Mouse (Mus musculus): Measurements from ENCODE around the gene Slc38a4. TPM values are rescaled to one million over a fixed set of nuclear protein-coding genes. Genes with fewer than 3 reads are reported as not detected.
A peak's percentile ranks its signal among the peaks of the same experiment; 100 is the strongest.

Gene Slc38a4
- polyA plus RNA-seq, 1 experiment from 2014 or later, result 0.37 TPM

GRCm38 (mm10) chr15:97001416-97001815 is 54.3 kb downstream of the Slc38a4 start:
- Histone ChIP-seq H3K9ac (replicated peaks; ENCODE audit: low read depth, low read length) (no peak overlapping the region), H3K27me3 (ENCODE audit: control insufficient read depth, insufficient read depth, low read length) (no peaks in the 10 kb centered on the region), H3K4me1 (ENCODE audit: control insufficient read depth, insufficient read depth, low read length) (no peaks in the 10 kb centered on the region), H3K9me3 (ENCODE audit: control insufficient read depth, low read length) (no peaks in the 10 kb centered on the region), H3K27ac (ENCODE audit: low read depth, low read length) (no peak overlapping the region), H3K4me3 (ENCODE audit: low read depth, low read length) (no peak overlapping the region), H3K36me3 (ENCODE audit: control insufficient read depth, insufficient read depth, low read length) (no peaks in the 10 kb centered on the region), H3K4me2 (ENCODE audit: low read depth, low read length) (no peak overlapping the region)
- ATAC-seq (ENCODE audit: low read depth), result no peak
- WGBS, result 59% methylated on average over 12 of the region's 12 CpGs

- H3K27me3 ChIP-seq (ENCODE audit: control insufficient read depth, insufficient read depth, low read length), result no peaks in the 10 kb centered on the region
- no peaks in the 10 kb centered on the region for H3K9me3 ChIP-seq (ENCODE audit: control insufficient read depth, low read length)
- H3K4me1 ChIP-seq (ENCODE audit: control insufficient read depth, insufficient read depth, low read length), result no peaks in the 10 kb centered on the region
- ATAC-seq (ENCODE audit: low read depth), result no peak
- H3K36me3 ChIP-seq (ENCODE audit: control insufficient read depth, insufficient read depth, low read length), result no peaks in the 10 kb centered on the region
- no peak overlapping the region for H3K9ac ChIP-seq (replicated peaks; ENCODE audit: low read depth, low read length)
- no peak overlapping the region for H3K4me2 ChIP-seq (ENCODE audit: low read depth, low read length)
- H3K4me3 ChIP-seq (ENCODE audit: low read depth, low read length), result no peak overlapping the region
- H3K27ac ChIP-seq (ENCODE audit: low read depth, low read length), result no peak overlapping the region
- WGBS, result 63% methylated on average over 17 of the region's 17 CpGs
Observed at GRCm38 (mm10) chr15:97000319-97001251, 55.2 kb downstream of the Slc38a4 start.

- Histone ChIP-seq H3K36me3 (ENCODE audit: control insufficient read depth, insufficient read depth, low read length) (no peaks in the 10 kb centered on the region), H3K27me3 (ENCODE audit: control insufficient read depth, insufficient read depth, low read length) (no peaks in the 10 kb centered on the region), H3K4me2 (ENCODE audit: low read depth, low read length) (no peak overlapping the region), H3K4me3 (ENCODE audit: low read depth, low read length) (no peak overlapping the region), H3K9me3 (ENCODE audit: control insufficient read depth, low read length) (no peaks in the 10 kb centered on the region), H3K27ac (ENCODE audit: low read depth, low read length) (no peak overlapping the region), H3K4me1 (ENCODE audit: control insufficient read depth, insufficient read depth, low read length) (no peaks in the 10 kb centered on the region), H3K9ac (replicated peaks; ENCODE audit: low read depth, low read length) (no peak overlapping the region)
- ATAC-seq (ENCODE audit: low read depth), result no peak
- WGBS, result 66% methylated on average over 12 of the region's 12 CpGs
Observed at GRCm38 (mm10) chr15:96999401-96999800, 56.4 kb downstream of the Slc38a4 start.

GRCm38 (mm10) chr15:96985618-96986017 is 70.1 kb downstream of the Slc38a4 start:
- Histone ChIP-seq H3K4me1 (ENCODE audit: control insufficient read depth, insufficient read depth, low read length) (no peaks in the 10 kb centered on the region), H3K27ac (ENCODE audit: low read depth, low read length) (no peak overlapping the region), H3K27me3 (ENCODE audit: control insufficient read depth, insufficient read depth, low read length) (no peaks in the 10 kb centered on the region), H3K36me3 (ENCODE audit: control insufficient read depth, insufficient read depth, low read length) (no peaks in the 10 kb centered on the region), H3K4me2 (ENCODE audit: low read depth, low read length) (no peak overlapping the region), H3K9me3 (ENCODE audit: control insufficient read depth, low read length) (no peaks in the 10 kb centered on the region), H3K4me3 (ENCODE audit: low read depth, low read length) (no peak overlapping the region), H3K9ac (replicated peaks; ENCODE audit: low read depth, low read length) (no peak overlapping the region)
- ATAC-seq (ENCODE audit: low read depth), result peak; percentile 87
- WGBS, result 35% methylated on average over 8 of the region's 8 CpGs

- no peaks in the 10 kb centered on the region for H3K4me1 ChIP-seq (ENCODE audit: control insufficient read depth, insufficient read depth, low read length)
- no peak for ATAC-seq (ENCODE audit: low read depth)
- no peak overlapping the region for H3K27ac ChIP-seq (ENCODE audit: low read depth, low read length)
- H3K9ac ChIP-seq (replicated peaks; ENCODE audit: low read depth, low read length), result no peak overlapping the region
- no peak overlapping the region for H3K4me3 ChIP-seq (ENCODE audit: low read depth, low read length)
- no peaks in the 10 kb centered on the region for H3K9me3 ChIP-seq (ENCODE audit: control insufficient read depth, low read length)
- H3K4me2 ChIP-seq (ENCODE audit: low read depth, low read length), result no peak overlapping the region
- no peaks in the 10 kb centered on the region for H3K36me3 ChIP-seq (ENCODE audit: control insufficient read depth, insufficient read depth, low read length)
- WGBS, result 90% methylated on average over 13 of the region's 13 CpGs
- H3K27me3 ChIP-seq (ENCODE audit: control insufficient read depth, insufficient read depth, low read length), result no peaks in the 10 kb centered on the region
Observed at GRCm38 (mm10) chr15:96983581-96984330, 72.0 kb downstream of the Slc38a4 start.

- no peaks in the 10 kb centered on the region for H3K9me3 ChIP-seq (ENCODE audit: control insufficient read depth, low read length)
- H3K27me3 ChIP-seq (ENCODE audit: control insufficient read depth, insufficient read depth, low read length), result no peaks in the 10 kb centered on the region
- no peak overlapping the region for H3K9ac ChIP-seq (replicated peaks; ENCODE audit: low read depth, low read length)
- no peaks in the 10 kb centered on the region for H3K36me3 ChIP-seq (ENCODE audit: control insufficient read depth, insufficient read depth, low read length)
- H3K4me2 ChIP-seq (ENCODE audit: low read depth, low read length), result no peak overlapping the region
- no peaks in the 10 kb centered on the region for H3K4me1 ChIP-seq (ENCODE audit: control insufficient read depth, insufficient read depth, low read length)
- no peak overlapping the region for H3K4me3 ChIP-seq (ENCODE audit: low read depth, low read length)
- H3K27ac ChIP-seq (ENCODE audit: low read depth, low read length), result no peak overlapping the region
- no peak for ATAC-seq (ENCODE audit: low read depth)
- WGBS, result 78% methylated on average over 9 of the region's 9 CpGs
Observed at GRCm38 (mm10) chr15:96975125-96975524, 80.6 kb downstream of the Slc38a4 start.

GRCm38 (mm10) chr15:96974131-96974530 is 81.6 kb downstream of the Slc38a4 start:
- no peak for ATAC-seq (ENCODE audit: low read depth)
- no peaks in the 10 kb centered on the region for H3K36me3 ChIP-seq (ENCODE audit: control insufficient read depth, insufficient read depth, low read length)
- H3K27me3 ChIP-seq (ENCODE audit: control insufficient read depth, insufficient read depth, low read length), result no peaks in the 10 kb centered on the region
- no peak overlapping the region for H3K9ac ChIP-seq (replicated peaks; ENCODE audit: low read depth, low read length)
- H3K4me3 ChIP-seq (ENCODE audit: low read depth, low read length), result no peak overlapping the region
- no peak overlapping the region for H3K4me2 ChIP-seq (ENCODE audit: low read depth, low read length)
- no peak overlapping the region for H3K27ac ChIP-seq (ENCODE audit: low read depth, low read length)
- no peaks in the 10 kb centered on the region for H3K9me3 ChIP-seq (ENCODE audit: control insufficient read depth, low read length)
- WGBS, result 68% methylated on average over 5 of the region's 5 CpGs
- H3K4me1 ChIP-seq (ENCODE audit: control insufficient read depth, insufficient read depth, low read length), result no peaks in the 10 kb centered on the region

GRCm38 (mm10) chr15:96973370-96973769 is 82.4 kb downstream of the Slc38a4 start:
- no peaks in the 10 kb centered on the region for H3K9me3 ChIP-seq (ENCODE audit: control insufficient read depth, low read length)
- H3K4me1 ChIP-seq (ENCODE audit: control insufficient read depth, insufficient read depth, low read length), result no peaks in the 10 kb centered on the region
- H3K9ac ChIP-seq (replicated peaks; ENCODE audit: low read depth, low read length), result no peak overlapping the region
- no peaks in the 10 kb centered on the region for H3K27me3 ChIP-seq (ENCODE audit: control insufficient read depth, insufficient read depth, low read length)
- no peaks in the 10 kb centered on the region for H3K36me3 ChIP-seq (ENCODE audit: control insufficient read depth, insufficient read depth, low read length)
- no peak overlapping the region for H3K27ac ChIP-seq (ENCODE audit: low read depth, low read length)
- 97% methylated on average over 4 of the region's 4 CpGs for WGBS
- ATAC-seq (ENCODE audit: low read depth), result no peak
- H3K4me3 ChIP-seq (ENCODE audit: low read depth, low read length), result no peak overlapping the region
- no peak overlapping the region for H3K4me2 ChIP-seq (ENCODE audit: low read depth, low read length)

GRCm38 (mm10) chr15:96972706-96973274 is 83.0 kb downstream of the Slc38a4 start:
- H3K4me2 ChIP-seq (ENCODE audit: low read depth, low read length), result no peak overlapping the region
- H3K9me3 ChIP-seq (ENCODE audit: control insufficient read depth, low read length), result no peaks in the 10 kb centered on the region
- no peak overlapping the region for H3K27ac ChIP-seq (ENCODE audit: low read depth, low read length)
- H3K9ac ChIP-seq (replicated peaks; ENCODE audit: low read depth, low read length), result no peak overlapping the region
- no peak for ATAC-seq (ENCODE audit: low read depth)
- H3K4me1 ChIP-seq (ENCODE audit: control insufficient read depth, insufficient read depth, low read length), result no peaks in the 10 kb centered on the region
- no peaks in the 10 kb centered on the region for H3K27me3 ChIP-seq (ENCODE audit: control insufficient read depth, insufficient read depth, low read length)
- WGBS, result 92% methylated on average over 3 of the region's 3 CpGs
- H3K36me3 ChIP-seq (ENCODE audit: control insufficient read depth, insufficient read depth, low read length), result no peaks in the 10 kb centered on the region
- H3K4me3 ChIP-seq (ENCODE audit: low read depth, low read length), result no peak overlapping the region
